Mouse (Mus musculus) urinary bladder, adult 18-20 months (tissue): ENCODE data around the gene Srrm4.

ENCODE experiments used
- DNase-seq, 2 experiments: peaks; one replicate each; pipeline ENCODE4 v3.0.0; 2022; ENCODE audit warnings: low spot score in 2 of 2, mixed read lengths in 2 of 2

The Srrm4 gene

DNA sequence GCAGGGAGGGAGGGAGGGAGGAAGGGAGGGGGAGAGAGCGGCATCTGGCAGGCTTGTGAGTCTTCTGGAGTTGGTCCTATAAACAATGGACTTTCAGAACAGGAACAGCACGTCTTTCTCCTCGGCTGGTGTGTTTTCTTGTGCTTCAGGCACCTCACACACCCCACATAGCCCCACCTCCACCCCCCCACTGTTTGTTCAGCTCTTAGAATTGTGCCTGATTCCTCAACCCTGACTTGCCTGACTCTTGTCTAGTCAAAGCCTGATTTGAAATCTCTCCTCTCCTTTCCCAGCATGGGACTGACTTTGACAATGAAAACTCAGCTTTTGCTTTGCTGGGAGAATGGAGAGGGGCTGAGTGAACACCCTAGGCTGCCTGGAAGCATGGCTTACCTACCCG is 184.3 kb downstream of the Srrm4 start:
- peak in 1 of 2 experiments; percentile 41 for DNase-seq

DNA sequence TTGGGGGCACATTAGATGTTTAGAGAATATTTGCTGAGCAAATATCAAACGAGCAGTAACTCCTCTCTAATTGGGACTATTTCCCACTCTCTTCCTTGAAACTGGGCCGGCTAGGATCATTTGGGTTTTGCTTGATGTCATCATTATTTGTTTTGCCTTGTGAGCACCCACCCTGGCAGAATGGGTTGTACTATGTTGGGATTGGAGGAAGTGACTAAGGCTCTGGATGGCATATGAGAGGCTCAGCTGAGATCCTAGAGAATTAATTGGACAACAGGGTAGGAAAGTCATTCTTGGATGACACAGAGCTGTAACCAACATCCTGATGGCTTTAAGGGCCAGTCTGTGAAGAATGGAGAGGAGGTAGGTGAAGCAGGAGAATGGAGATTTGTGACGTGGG is 185.1 kb downstream of the Srrm4 start:
- no peak for DNase-seq

DNA sequence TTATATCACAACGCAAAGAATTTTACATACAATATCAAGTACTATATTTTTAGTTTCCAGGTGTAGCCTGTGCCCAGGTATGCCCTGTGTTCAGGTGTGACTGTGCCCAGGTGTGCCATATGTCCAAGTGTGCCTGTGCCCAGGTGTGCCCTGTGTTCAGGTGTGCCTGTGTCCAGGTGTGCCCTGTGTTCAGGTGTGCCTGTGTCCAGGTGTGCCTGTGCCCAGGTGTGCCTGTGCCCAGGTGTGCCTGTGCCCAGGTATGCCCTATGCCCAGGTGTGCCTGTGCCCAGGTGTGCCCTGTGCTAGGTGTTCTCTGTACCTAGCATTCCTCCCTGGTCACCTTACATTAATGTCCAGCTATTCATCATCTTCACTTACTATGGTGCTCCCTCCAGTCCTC is 185.7 kb downstream of the Srrm4 start:
- DNase-seq = no peak

DNA sequence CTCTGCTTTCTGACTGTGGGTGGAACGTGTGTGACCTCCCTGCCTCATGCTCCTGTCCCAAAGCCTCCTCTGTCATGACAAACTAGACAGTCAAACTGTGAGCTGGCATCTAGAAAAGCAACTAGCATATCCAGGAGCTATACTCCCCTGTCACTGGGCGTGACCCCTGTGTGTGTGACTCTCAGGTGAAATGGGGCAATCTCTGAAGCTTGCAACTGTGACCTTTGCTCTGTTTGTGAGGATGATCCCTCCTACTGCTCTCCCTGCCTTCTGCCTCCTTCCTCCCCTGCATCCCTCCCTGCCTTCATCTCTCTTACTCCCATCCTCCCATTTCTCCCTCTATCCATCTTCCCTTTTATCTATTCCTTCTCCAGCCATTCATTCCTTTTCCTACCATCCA is 187.6 kb downstream of the Srrm4 start:
- DNase-seq = no peak

DNA sequence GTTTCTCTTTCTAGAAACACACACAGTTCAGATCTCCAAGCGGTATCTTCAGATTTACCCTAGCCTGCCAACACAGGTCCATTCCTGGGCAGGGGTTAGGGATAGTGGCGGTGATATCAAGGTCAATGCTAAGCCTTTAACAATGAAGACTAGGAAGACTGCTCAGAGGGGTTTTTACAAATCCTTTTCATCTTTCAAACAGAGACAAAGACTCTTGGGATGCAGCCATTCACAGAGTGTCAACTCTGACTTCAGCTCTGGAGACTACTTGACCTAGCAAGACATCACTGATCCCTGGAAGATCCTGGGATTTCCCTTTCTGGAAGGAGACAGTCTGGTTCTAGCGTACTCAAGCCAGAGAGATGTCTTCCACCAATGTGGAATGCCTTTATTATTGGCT is 190.8 kb downstream of the Srrm4 start:
- no peak for DNase-seq

DNA sequence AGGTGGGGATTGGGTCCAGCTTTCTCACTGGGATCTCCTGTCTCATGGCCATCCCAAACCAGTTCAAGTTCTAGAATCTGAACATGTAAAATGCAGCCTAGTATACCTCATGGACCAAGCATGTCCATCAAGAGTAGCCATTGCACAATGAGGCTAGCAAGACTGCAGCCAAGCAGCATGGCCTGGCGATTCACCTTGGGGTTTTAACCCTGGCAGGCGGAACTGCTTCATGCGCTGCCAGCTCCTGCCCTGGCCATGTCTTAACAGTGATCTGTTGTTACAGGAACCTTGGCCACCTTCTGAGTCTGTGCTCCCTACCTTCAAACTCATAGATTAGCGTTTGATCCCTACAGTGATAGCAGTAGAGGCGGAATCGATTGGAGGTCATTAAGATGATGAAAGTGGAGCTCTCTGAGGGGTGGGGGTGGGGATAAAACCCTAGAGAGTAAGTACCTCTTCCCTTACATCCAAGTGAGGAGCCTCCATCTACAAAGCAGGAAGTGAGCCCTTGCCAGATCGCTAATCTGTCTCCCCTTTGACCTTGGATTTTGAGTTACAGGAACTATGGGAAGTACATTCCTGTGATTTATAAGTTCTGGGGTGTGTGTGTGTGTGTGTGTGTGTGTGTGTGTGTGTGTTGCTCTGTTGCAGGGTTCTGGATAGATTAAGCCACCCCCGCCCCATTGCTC is 191.4 kb downstream of the Srrm4 start:
- no peak for DNase-seq

DNA sequence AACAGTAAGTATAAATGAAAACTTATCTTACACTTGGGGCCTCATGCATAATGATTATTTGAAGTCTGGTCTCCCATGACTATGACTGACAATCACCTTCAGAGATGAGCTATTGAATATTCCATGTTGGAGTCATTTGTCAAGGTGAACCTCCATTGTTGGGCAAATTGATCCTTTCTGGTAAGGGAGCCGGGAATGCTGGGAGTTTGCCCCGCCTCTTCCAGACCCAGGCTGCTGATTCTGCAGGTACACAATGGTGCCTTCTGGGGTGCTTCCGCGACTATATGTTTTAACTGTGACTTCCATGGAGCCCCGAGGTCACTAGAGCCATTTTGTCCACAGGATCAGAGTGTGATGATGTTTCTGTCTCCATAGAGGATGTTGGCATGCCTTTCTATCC is 195.5 kb downstream of the Srrm4 start:
- DNase-seq = no peak

DNA sequence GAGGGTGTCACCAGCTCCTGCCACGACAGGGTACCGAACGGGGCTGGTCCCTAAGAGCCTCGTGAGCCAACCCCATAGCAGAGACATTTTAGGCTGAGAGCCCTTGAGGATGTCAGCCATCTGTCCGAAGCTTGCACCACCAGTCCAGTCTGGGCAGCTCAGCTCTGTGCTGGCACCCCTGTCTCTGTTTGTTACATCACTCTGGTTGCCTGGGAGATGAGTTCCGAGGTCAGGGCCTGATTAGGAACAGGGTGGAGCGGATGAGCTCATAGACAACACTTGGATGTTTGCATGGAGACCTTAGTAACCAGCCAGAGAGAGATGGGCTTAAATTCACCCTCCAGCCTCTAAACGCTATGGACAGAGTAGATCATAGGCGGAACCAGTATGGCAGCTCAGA is 199.0 kb downstream of the Srrm4 start:
- DNase-seq = no peak

DNA sequence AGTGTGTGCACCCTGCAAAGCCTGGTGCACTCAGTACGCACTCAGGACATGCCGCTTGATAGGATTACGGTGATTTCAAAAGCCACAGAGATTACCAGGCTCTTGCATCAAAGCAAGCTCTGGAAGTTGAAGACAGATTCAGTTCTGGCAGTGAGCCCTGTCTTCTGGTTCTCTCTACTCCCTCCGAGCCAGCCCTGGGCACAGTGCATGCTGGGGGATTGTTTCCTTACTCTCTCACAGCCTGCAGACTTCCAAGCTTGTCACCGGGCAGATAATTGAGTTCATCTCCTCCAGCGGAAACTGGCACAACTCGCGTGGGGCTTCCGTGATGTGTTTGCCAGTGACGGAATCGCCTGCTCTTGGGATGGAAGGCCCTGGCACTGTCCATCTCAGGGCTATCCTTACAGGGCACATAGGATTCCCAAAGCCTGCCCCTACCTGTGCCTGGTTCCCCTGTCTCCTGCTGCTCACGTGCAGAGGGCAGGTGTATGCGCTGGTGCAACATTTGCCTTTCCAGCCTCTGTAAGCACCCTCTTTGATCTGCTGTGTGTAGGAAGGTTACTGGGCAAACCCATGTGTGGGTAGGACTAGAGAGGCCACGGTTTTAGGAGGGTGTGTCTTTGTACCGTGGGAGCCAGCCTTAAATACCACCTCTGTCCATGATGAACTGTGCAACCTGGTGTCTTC is 201.6 kb downstream of the Srrm4 start:
- DNase-seq = peak in 1 of 2 experiments; percentile 38

DNA sequence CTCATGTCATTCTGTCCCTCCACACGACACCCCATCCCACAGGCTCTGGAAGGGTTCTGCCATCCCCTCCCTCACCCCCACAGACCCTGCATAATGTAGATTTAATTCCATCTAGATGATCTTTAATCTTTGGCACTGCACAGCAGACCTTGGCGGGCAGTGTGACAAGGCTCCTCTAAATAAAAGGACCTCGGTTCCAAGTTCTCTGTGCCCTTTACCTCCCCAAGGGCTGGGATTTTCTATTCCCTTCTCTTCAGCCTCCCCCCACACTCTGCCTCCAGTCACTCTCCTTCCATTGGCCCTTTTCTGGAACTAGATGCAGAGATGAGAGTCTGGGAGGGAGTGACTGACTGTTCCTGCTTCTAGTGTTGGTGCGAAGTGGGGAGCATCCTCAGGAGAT is 202.3 kb downstream of the Srrm4 start:
- no peak for DNase-seq
